Mouse (Mus musculus) kidney, adult 9 months (tissue): ENCODE measurements around the gene Ccl7.

ENCODE experiments used
- DNase-seq: peaks from one replicate; pipeline ENCODE4 v3.0.0; 2022

The Ccl7 gene

GRCm38 (mm10) chr11:82035857-82036256 lies 9.7 kb upstream of the Ccl7 start:
- DNase-seq: no peak

GRCm38 (mm10) chr11:82038535-82038934 lies 7.0 kb upstream of the Ccl7 start, which contains the start of gene Gm17268:
Gene Gm17268 (minus strand): TSS chr11:82038562.
- DNase-seq: no peak

GRCm38 (mm10) chr11:82039132-82039660 lies 6.3 kb upstream of the Ccl7 start:
- DNase-seq: no peak

- no peak for DNase-seq
Observed at GRCm38 (mm10) chr11:82041671-82042080, 3.8 kb upstream of the Ccl7 start.

- peak; percentile 49 for DNase-seq
Observed at GRCm38 (mm10) chr11:82047746-82048415, 2.4 kb downstream of the Ccl7 start.

GRCm38 (mm10) chr11:82053849-82054248 lies 8.3 kb downstream of the Ccl7 start:
- DNase-seq: no peak

GRCm38 (mm10) chr11:82057646-82058045 lies 12.1 kb downstream of the Ccl7 start, which contains the start of gene Ccl11:
Gene Ccl11 (plus strand): TSS chr11:82057823.
- DNase-seq: no peak

GRCm38 (mm10) chr11:82062226-82062625 lies 16.7 kb downstream of the Ccl7 start:
- no peak for DNase-seq

- no peak for DNase-seq
Observed at GRCm38 (mm10) chr11:82063454-82063853, 17.9 kb downstream of the Ccl7 start.

GRCm38 (mm10) chr11:82066953-82067571 lies 21.6 kb downstream of the Ccl7 start:
- no peak for DNase-seq

GRCm38 (mm10) chr11:82071076-82071475 lies 25.6 kb downstream of the Ccl7 start:
- DNase-seq: no peak

- no peak for DNase-seq
Observed at GRCm38 (mm10) chr11:82072374-82072773, 26.9 kb downstream of the Ccl7 start.

- DNase-seq: no peak
Observed at GRCm38 (mm10) chr11:82072984-82073383, 27.5 kb downstream of the Ccl7 start.

- no peak for DNase-seq
Observed at GRCm38 (mm10) chr11:82073686-82074085, 28.2 kb downstream of the Ccl7 start.

- no peak for DNase-seq
Observed at GRCm38 (mm10) chr11:82077031-82077430, 31.5 kb downstream of the Ccl7 start.

- DNase-seq: no peak
Observed at GRCm38 (mm10) chr11:82078136-82078730, 32.7 kb downstream of the Ccl7 start.

- DNase-seq: no peak
Observed at GRCm38 (mm10) chr11:82080865-82081264, 35.4 kb downstream of the Ccl7 start.

GRCm38 (mm10) chr11:82084360-82084759 lies 38.8 kb downstream of the Ccl7 start:
- DNase-seq: no peak
